Mouse (Mus musculus): ENCODE measurements around the gene Bbs5.

Gene Bbs5

GRCm38 (mm10) chr2:69649716-69650115, 2.7 kb downstream of the Bbs5 start:
- no peak for TF ChIP-seq GATA4 (IDR thresholded peaks at IDR 0.05; ENCODE audit: insufficient replicate concordance, low read length)

- TF ChIP-seq GATA4 (IDR thresholded peaks at IDR 0.05; ENCODE audit: insufficient replicate concordance, low read length), result no peak
Measured at GRCm38 (mm10) chr2:69659326-69659725, 12.4 kb downstream of the Bbs5 start.

GRCm38 (mm10) chr2:69663827-69664476, 17.0 kb downstream of the Bbs5 start:
- no peak for TF ChIP-seq GATA4 (IDR thresholded peaks at IDR 0.05; ENCODE audit: insufficient replicate concordance, low read length)

DNA sequence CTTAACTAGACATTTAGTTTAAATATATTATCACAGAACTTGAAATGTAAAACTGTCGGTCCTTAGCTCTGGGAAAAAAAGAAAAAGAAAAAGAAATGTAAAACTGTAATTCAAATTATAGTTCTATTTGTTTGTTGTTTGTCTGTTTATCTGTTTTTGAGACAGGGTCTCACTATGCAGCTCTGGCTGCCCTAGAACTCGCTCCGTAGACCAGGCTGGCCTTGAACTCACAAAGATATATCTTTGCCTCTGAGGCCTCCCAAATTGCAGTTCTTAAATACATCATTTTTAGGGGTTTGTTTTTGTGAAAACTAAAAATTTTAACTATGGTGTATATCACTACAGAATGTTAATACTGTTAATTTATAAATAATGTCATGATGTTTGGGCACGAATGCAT, 20.7 kb downstream of the Bbs5 start:
- no peak for TF ChIP-seq GATA4 (IDR thresholded peaks at IDR 0.05; ENCODE audit: insufficient replicate concordance, low read length)

DNA sequence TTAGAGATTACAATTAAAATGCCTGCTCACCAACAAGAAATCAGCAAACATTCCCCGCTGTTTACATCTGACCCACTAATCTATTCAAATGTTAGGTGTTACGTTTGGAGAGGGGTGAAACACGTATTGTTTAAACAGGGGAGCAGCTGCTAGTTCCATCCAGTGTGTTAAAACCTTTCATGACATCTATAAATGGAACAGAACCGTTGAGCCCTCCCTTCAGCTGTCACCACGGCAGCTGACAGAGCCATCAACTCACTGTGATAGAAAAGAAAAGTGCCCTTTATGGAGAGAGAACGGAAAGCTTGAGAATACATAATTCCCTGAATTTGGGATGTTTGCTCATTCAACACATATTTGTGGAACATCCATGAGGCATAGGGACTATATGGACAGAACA, 21.4 kb downstream of the Bbs5 start:
- TF ChIP-seq GATA4 (IDR thresholded peaks at IDR 0.05; ENCODE audit: insufficient replicate concordance, low read length), result no peak

DNA sequence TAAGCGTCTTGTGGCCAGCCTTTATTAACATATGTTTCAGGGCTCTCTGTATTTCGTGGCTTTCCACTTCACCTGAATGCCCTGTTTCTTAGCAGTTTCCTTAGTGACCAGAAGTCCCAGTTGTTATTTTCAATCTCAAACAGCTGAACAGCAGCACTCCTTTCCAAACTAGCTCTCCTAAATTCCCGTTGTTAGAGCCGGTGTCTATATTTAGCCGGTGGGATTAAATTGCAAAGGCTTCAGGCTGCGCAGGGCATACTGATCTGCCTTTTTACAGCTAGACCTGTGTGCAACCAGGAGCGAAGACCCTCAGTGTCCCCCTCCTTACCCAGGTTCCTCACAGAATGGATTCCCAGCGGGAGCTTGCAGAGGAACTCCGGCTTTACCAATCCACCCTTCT, 22.9 kb downstream of the Bbs5 start, which contains the start of gene Klhl41:
Gene Klhl41 (plus strand): TSS at position 268 of the 400 bp plus-strand sequence.
- TF ChIP-seq GATA4 (IDR thresholded peaks at IDR 0.05; ENCODE audit: insufficient replicate concordance, low read length), result no peak

- no peak for TF ChIP-seq GATA4 (IDR thresholded peaks at IDR 0.05; ENCODE audit: insufficient replicate concordance, low read length)
Measured at GRCm38 (mm10) chr2:69673723-69674122, 26.8 kb downstream of the Bbs5 start.

GRCm38 (mm10) chr2:69675266-69675665, 28.3 kb downstream of the Bbs5 start:
- no peak for TF ChIP-seq GATA4 (IDR thresholded peaks at IDR 0.05; ENCODE audit: insufficient replicate concordance, low read length)

DNA sequence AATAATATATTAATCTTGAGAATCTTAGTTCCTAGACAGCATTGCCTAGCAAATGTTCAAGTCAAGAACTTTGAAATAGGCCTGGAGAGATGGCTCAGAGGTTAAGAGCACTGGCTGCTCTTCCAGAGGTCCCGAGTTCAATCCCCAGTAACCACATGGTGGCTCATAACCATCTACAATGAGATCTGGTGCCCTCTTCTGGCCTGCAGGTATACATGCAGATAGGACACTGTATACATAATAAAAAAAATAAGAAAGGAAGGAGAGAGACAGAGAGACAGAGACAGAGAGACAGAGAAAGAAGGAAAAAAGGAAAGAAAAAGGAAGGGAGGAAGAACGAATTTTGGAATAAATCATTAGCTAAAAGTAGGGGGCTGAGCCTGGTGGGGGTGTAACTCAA, 29.7 kb downstream of the Bbs5 start:
- TF ChIP-seq GATA4 (IDR thresholded peaks at IDR 0.05; ENCODE audit: insufficient replicate concordance, low read length), result no peak

GRCm38 (mm10) chr2:69679990-69680389, 33.0 kb downstream of the Bbs5 start:
- TF ChIP-seq GATA4 (IDR thresholded peaks at IDR 0.05; ENCODE audit: insufficient replicate concordance, low read length), result no peak

GRCm38 (mm10) chr2:69681931-69682330, 35.0 kb downstream of the Bbs5 start:
- no peak for TF ChIP-seq GATA4 (IDR thresholded peaks at IDR 0.05; ENCODE audit: insufficient replicate concordance, low read length)

GRCm38 (mm10) chr2:69683036-69683805, 36.2 kb downstream of the Bbs5 start:
- no peak for TF ChIP-seq GATA4 (IDR thresholded peaks at IDR 0.05; ENCODE audit: insufficient replicate concordance, low read length)

DNA sequence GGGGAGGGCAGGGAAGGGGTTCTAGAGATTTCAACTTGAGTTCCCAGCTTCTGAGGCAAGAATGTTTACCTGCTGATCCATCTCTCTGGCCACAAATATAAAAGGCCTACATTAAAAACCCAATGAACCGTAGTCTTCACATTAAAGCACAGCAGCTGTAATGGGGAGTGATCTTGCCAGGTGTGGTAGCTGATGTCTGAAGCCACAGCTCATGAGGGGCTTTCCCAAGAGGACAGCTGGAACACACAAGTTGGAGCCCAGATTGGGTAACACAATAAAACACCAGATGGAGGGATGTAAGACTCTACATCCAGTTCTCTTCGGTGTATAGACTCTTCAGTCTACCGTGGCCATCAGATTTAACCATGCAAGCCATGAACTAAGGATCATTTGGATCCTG, 37.5 kb downstream of the Bbs5 start:
- TF ChIP-seq GATA4 (IDR thresholded peaks at IDR 0.05; ENCODE audit: insufficient replicate concordance, low read length), result no peak

DNA sequence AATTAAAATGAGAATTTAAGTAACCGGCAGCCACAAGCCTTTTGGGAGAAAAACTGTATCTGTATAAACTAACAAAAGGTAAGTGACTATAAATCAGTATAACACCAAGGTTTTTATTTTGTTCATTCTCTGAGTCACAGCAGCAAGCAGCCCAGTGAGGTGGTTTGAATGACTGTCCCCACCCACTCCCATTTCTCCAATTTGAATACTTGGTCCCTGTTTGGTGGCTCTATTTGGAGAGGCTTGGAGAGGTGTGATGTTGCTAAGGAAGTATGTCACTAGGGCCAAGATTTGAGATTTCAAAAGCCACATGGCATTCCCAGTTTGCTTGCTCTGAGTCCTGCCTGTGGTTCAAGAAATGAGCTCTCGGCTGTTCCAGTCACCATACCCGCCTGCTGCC, 43.2 kb downstream of the Bbs5 start:
- no peak for TF ChIP-seq GATA4 (IDR thresholded peaks at IDR 0.05; ENCODE audit: insufficient replicate concordance, low read length)

- TF ChIP-seq GATA4 (IDR thresholded peaks at IDR 0.05; ENCODE audit: insufficient replicate concordance, low read length), result no peak
Measured at GRCm38 (mm10) chr2:69690843-69691242, 43.9 kb downstream of the Bbs5 start.

DNA sequence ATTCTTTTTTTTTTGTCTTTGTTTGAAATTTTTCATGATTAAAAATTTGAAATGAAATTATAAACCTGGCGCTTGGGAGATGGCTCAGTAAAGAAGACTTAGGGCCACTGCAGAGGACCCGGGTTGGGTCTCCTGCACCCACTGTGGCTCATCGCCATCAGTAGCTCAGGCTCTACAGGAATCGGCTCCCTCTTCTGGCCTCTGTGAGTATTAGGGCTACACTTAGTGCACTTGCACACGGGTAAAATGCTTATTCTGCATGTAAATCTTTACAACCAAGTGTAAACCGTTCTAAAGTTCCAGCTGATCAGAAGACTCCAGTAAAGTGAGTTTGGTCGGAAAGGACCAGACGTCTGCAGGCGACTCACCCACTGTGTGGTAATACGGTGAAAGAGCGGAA, 46.5 kb downstream of the Bbs5 start:
- no peak for TF ChIP-seq GATA4 (IDR thresholded peaks at IDR 0.05; ENCODE audit: insufficient replicate concordance, low read length)

DNA sequence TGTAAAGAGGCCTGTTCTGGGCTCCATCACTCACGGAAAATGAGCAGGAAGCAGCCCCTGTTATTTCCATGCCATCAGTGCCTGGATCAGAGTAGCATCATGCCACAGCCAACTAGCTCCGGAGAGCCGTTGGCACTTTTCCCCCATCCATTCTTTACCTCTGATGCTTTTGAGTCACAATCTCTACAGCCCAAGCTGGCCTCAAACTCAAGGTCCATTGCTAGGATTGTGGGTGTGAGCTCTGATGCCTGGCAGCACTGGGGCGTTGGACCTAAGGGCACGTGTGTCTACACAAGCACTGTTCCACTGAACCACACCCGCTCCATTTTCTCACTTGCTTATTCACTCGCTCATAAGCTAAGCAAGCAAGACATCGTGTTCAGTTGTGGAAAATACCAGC, 53.5 kb downstream of the Bbs5 start:
- no peak for TF ChIP-seq GATA4 (IDR thresholded peaks at IDR 0.05; ENCODE audit: insufficient replicate concordance, low read length)

All from liver, adult (tissue).